Mouse (Mus musculus): ENCODE data around the gene Rtel1. TPM values are rescaled to one million over a fixed set of nuclear protein-coding genes. Genes with fewer than 3 reads are reported as not detected.

The Rtel1 gene
- polyA plus RNA-seq, 1 experiment, result 88.7 TPM

DNA sequence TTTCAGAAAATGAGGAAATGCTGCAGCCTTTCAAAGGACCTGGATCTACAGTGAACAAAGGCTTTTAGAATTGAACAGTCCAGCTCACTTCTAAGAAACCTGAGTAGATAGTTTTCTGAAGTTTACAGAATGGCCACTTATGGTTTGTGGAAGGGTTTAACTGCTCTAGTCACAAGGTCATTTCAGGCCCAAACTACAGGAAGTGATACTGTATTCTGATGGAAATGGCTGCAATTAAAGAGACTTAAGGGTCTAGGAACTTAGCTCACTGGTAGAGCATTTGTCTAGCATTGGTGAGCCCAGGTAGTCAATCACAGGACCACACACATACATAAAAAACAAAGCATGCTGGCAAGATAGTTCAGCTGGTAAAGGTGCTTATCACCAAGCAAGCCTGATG is 13.0 kb downstream of the Rtel1 start:
- DNase-seq (ENCODE audit: low read depth), result no peak
- no peak for TF ChIP-seq CTCF (IDR thresholded peaks at IDR 0.05; ENCODE audit: borderline replicate concordance, extremely low read depth, insufficient read depth, insufficient read length)
- no peak for TF ChIP-seq POLR2A (IDR thresholded peaks at IDR 0.05; ENCODE audit: borderline replicate concordance, extremely low read depth, insufficient read depth, insufficient read length, poor library complexity, severe bottlenecking)

DNA sequence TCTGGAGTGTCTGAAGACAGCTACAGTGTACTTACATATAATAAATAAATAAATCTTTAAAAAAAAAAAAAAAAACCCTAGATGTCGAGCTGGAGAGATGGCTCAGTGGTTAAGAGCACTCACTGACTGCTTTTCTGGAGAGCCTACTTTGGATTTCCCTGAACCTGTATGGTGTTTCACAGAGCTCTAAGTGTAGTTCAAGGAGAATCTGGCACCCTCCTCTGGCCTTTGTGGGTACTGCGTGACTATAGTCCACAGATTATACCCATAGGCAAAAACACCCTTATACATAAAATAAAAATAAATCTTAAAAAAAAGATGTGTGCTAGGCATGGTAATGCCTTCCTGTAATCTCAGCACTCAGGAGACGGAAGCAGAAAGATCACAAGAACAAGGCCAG is 14.5 kb downstream of the Rtel1 start:
- peak; percentile 74 for DNase-seq (ENCODE audit: low read depth)
- peak; percentile 69; the same call in 1 of the 2 replicates for TF ChIP-seq CTCF (IDR thresholded peaks at IDR 0.05; ENCODE audit: borderline replicate concordance, extremely low read depth, insufficient read depth, insufficient read length)
- TF ChIP-seq POLR2A (IDR thresholded peaks at IDR 0.05; ENCODE audit: borderline replicate concordance, extremely low read depth, insufficient read depth, insufficient read length, poor library complexity, severe bottlenecking), result no peak

GRCm38 (mm10) chr2:181340426-181340825 is 20.9 kb downstream of the Rtel1 start:
- TF ChIP-seq CTCF (IDR thresholded peaks at IDR 0.05; ENCODE audit: borderline replicate concordance, extremely low read depth, insufficient read depth, insufficient read length) (no peak), POLR2A (IDR thresholded peaks at IDR 0.05; ENCODE audit: borderline replicate concordance, extremely low read depth, insufficient read depth, insufficient read length, poor library complexity, severe bottlenecking) (no peak)
- no peak for DNase-seq (ENCODE audit: low read depth)

DNA sequence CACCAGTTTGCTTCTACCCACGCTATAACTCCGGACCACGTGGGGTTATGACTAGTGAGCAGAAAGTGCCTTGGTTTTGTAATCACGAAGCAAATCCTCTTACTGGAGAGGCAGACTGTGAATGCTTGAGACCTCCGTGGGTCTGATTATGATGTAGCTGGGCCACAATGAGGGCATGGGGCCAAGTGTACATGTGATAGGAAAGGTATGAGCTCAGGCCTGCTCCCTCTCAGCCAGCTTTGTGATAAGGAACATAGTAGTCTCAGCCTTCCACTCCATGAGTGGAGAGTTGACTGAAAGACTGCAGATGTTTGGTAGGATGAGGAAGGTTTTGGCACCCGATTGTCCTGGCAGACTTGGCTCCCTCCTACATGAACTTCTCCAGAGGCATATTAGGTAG is 23.2 kb downstream of the Rtel1 start:
- no peak for DNase-seq (ENCODE audit: low read depth)
- TF ChIP-seq POLR2A (IDR thresholded peaks at IDR 0.05; ENCODE audit: borderline replicate concordance, extremely low read depth, insufficient read depth, insufficient read length, poor library complexity, severe bottlenecking) (no peak), CTCF (IDR thresholded peaks at IDR 0.05; ENCODE audit: borderline replicate concordance, extremely low read depth, insufficient read depth, insufficient read length) (no peak)

DNA sequence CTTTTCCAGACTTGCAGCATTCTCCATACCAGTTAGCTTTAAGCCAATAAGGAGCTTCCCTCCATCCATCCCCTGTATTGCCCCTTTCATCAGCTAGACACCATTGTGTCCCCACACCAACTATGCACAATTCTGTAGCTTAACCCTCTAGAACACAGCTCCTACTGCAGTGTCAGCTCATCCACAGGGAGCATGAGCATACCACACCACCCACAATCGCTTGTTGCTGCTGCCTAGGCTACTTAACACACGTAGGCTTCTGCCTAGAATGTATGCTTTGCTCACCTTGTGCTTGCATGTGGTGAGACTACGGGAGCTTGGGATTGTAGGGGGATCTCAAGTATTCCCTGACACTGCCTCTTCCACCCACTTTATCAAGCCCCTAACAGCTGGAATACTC is 37.2 kb downstream of the Rtel1 start:
- no peak for DNase-seq (ENCODE audit: low read depth)
- no peak for TF ChIP-seq CTCF (IDR thresholded peaks at IDR 0.05; ENCODE audit: borderline replicate concordance, extremely low read depth, insufficient read depth, insufficient read length)
- TF ChIP-seq POLR2A (IDR thresholded peaks at IDR 0.05; ENCODE audit: borderline replicate concordance, extremely low read depth, insufficient read depth, insufficient read length, poor library complexity, severe bottlenecking), result no peak

- DNase-seq (ENCODE audit: low read depth), result no peak
- TF ChIP-seq POLR2A (IDR thresholded peaks at IDR 0.05; ENCODE audit: borderline replicate concordance, extremely low read depth, insufficient read depth, insufficient read length, poor library complexity, severe bottlenecking), result no peak
Observed at GRCm38 (mm10) chr2:181363946-181364345, 44.4 kb downstream of the Rtel1 start.

- no peak for DNase-seq (ENCODE audit: low read depth)
Observed at GRCm38 (mm10) chr2:181364487-181364859, 44.9 kb downstream of the Rtel1 start.

GRCm38 (mm10) chr2:181364860-181365596 is 45.5 kb downstream of the Rtel1 start, which contains the start of the genes Zgpat and Arfrp1:
Gene Zgpat (plus strand): TSS chr2:181364928.
Gene Arfrp1 (minus strand): TSS chr2:181365404.
- DNase-seq (ENCODE audit: low read depth), result peak; percentile 95
- TF ChIP-seq CTCF (IDR thresholded peaks at IDR 0.05; ENCODE audit: borderline replicate concordance, extremely low read depth, insufficient read depth, insufficient read length), result no peak
- peak; percentile 87 for TF ChIP-seq POLR2A (IDR thresholded peaks at IDR 0.05; ENCODE audit: borderline replicate concordance, extremely low read depth, insufficient read depth, insufficient read length, poor library complexity, severe bottlenecking)

More at GRCm38 (mm10) chr2:181364487-181364859, 44.9 kb downstream of the Rtel1 start:
- TF ChIP-seq CTCF (IDR thresholded peaks at IDR 0.05; ENCODE audit: borderline replicate concordance, extremely low read depth, insufficient read depth, insufficient read length) (no peak), POLR2A (IDR thresholded peaks at IDR 0.05; ENCODE audit: borderline replicate concordance, extremely low read depth, insufficient read depth, insufficient read length, poor library complexity, severe bottlenecking) (no peak)

- TF ChIP-seq CTCF (IDR thresholded peaks at IDR 0.05; ENCODE audit: borderline replicate concordance, extremely low read depth, insufficient read depth, insufficient read length), result no peak
- TF ChIP-seq POLR2A (IDR thresholded peaks at IDR 0.05; ENCODE audit: borderline replicate concordance, extremely low read depth, insufficient read depth, insufficient read length, poor library complexity, severe bottlenecking), result no peak
- DNase-seq (ENCODE audit: low read depth), result no peak
Observed at GRCm38 (mm10) chr2:181365655-181366075, 46.1 kb downstream of the Rtel1 start.

- TF ChIP-seq CTCF (IDR thresholded peaks at IDR 0.05; ENCODE audit: borderline replicate concordance, extremely low read depth, insufficient read depth, insufficient read length) (no peak), POLR2A (IDR thresholded peaks at IDR 0.05; ENCODE audit: borderline replicate concordance, extremely low read depth, insufficient read depth, insufficient read length, poor library complexity, severe bottlenecking) (no peak)
- no peak for DNase-seq (ENCODE audit: low read depth)
Observed at GRCm38 (mm10) chr2:181370001-181370400, 50.5 kb downstream of the Rtel1 start.

- TF ChIP-seq POLR2A (IDR thresholded peaks at IDR 0.05; ENCODE audit: borderline replicate concordance, extremely low read depth, insufficient read depth, insufficient read length, poor library complexity, severe bottlenecking) (no peak), CTCF (IDR thresholded peaks at IDR 0.05; ENCODE audit: borderline replicate concordance, extremely low read depth, insufficient read depth, insufficient read length) (peak; percentile 16; the same call in 1 of the 2 replicates)
- DNase-seq (ENCODE audit: low read depth), result peak; percentile 38
Observed at GRCm38 (mm10) chr2:181375787-181376186, 56.2 kb downstream of the Rtel1 start.

- TF ChIP-seq CTCF (IDR thresholded peaks at IDR 0.05; ENCODE audit: borderline replicate concordance, extremely low read depth, insufficient read depth, insufficient read length) (no peak), POLR2A (IDR thresholded peaks at IDR 0.05; ENCODE audit: borderline replicate concordance, extremely low read depth, insufficient read depth, insufficient read length, poor library complexity, severe bottlenecking) (no peak)
- no peak for DNase-seq (ENCODE audit: low read depth)
Observed at GRCm38 (mm10) chr2:181377230-181377629, 57.7 kb downstream of the Rtel1 start.
